Mouse (Mus musculus) left cerebral cortex, postnatal 25 days (tissue): ENCODE measurements at regions not wholly inside any gene's neighbourhood (a gene's known extent, or its start where the extent isn't known, plus 50 kb on each side); places are given as distances from the start of the nearest gene placed in this dataset.

Experiments
- DNase-seq, 2 experiments: peaks; one replicate each; pipeline ENCODE4 v3.0.0; 2022; ENCODE audit warnings: low spot score in 2 of 2, mixed read lengths in 1 of 2
- intact Hi-C: fragments of 180-260 bp; cut with DNase I; formaldehyde crosslinking; loops from one replicate; pipeline ENCODE4 v1.15.1; 2025

- no peak for DNase-seq
- intact Hi-C loops: no loop called here
These were observed 193.5 kb downstream of the Fndc1 start for GRCm38 (mm10) chr17:7633382-7634290.

GRCm38 (mm10) chr17:7625746-7626145 lies 201.4 kb downstream of the Fndc1 start:
- intact Hi-C loops: no loop called here
- no peak for DNase-seq

GRCm38 (mm10) chr17:7623392-7623791 lies 203.7 kb downstream of the Fndc1 start:
- no peak for DNase-seq
- intact Hi-C loops: no loop called here

- DNase-seq: no peak
- intact Hi-C loops: no loop called here
These were observed 205.8 kb downstream of the Fndc1 start for GRCm38 (mm10) chr17:7621262-7621661.

- intact Hi-C loops: no loop called here
- no peak for DNase-seq
These were observed 206.9 kb downstream of the Fndc1 start for GRCm38 (mm10) chr17:7620166-7620565.

GRCm38 (mm10) chr17:7619641-7620040 lies 207.5 kb downstream of the Fndc1 start:
- DNase-seq: no peak
- intact Hi-C loops: no loop called here

GRCm38 (mm10) chr17:7608046-7608445 lies 219.1 kb downstream of the Fndc1 start:
- intact Hi-C loops: no loop called here
- DNase-seq: peak in 1 of 2 experiments; percentile 8

- intact Hi-C loops: no loop called here
- no peak for DNase-seq
These were observed 219.7 kb downstream of the Fndc1 start for GRCm38 (mm10) chr17:7607431-7607830.

- intact Hi-C loops: no loop called here
- no peak for DNase-seq
These were observed 219.7 kb upstream of the Unc93a2 start for GRCm38 (mm10) chr17:7604813-7605504.

GRCm38 (mm10) chr17:7604096-7604495 lies 218.8 kb upstream of the Unc93a2 start:
- DNase-seq: no peak
- intact Hi-C loops: no loop called here

- DNase-seq: no peak
- intact Hi-C loops: no loop called here
These were observed 215.3 kb upstream of the Unc93a2 start for GRCm38 (mm10) chr17:7600555-7600954.

GRCm38 (mm10) chr17:7597481-7597880 lies 212.2 kb upstream of the Unc93a2 start:
- intact Hi-C loops: loop anchor here (2.0 kb wide), 1 partner anchor 229 kb away; the partner anchor contains the start of gene Fndc1
- DNase-seq: no peak

GRCm38 (mm10) chr17:7594801-7595200 lies 209.5 kb upstream of the Unc93a2 start:
- DNase-seq: no peak
- intact Hi-C loops: no loop called here

GRCm38 (mm10) chr17:7592491-7592890 lies 207.2 kb upstream of the Unc93a2 start:
- DNase-seq: no peak
- intact Hi-C loops: no loop called here

GRCm38 (mm10) chr17:7582866-7583398 lies 197.7 kb upstream of the Unc93a2 start:
- no peak for DNase-seq
- intact Hi-C loops: no loop called here

GRCm38 (mm10) chr17:7579031-7579430 lies 193.8 kb upstream of the Unc93a2 start:
- no peak for DNase-seq
- intact Hi-C loops: no loop called here

GRCm38 (mm10) chr17:7578003-7578402 lies 192.7 kb upstream of the Unc93a2 start:
- no peak for DNase-seq
- intact Hi-C loops: no loop called here

- intact Hi-C loops: no loop called here
These were observed 192.0 kb upstream of the Unc93a2 start for GRCm38 (mm10) chr17:7577227-7577626.

GRCm38 (mm10) chr17:7571481-7571880 lies 186.2 kb upstream of the Unc93a2 start:
- intact Hi-C loops: no loop called here
- DNase-seq: no peak

More at GRCm38 (mm10) chr17:7577227-7577626, 192.0 kb upstream of the Unc93a2 start:
- DNase-seq: peak; percentile 4 to 5

- no peak for DNase-seq
- intact Hi-C loops: no loop called here
These were observed 183.2 kb upstream of the Unc93a2 start for GRCm38 (mm10) chr17:7568482-7568881.

GRCm38 (mm10) chr17:7565771-7566170 lies 180.5 kb upstream of the Unc93a2 start:
- intact Hi-C loops: no loop called here
- DNase-seq: no peak
